ENCODE assay signal across 11 mouse cellular contexts in the genomic region with DNA sequence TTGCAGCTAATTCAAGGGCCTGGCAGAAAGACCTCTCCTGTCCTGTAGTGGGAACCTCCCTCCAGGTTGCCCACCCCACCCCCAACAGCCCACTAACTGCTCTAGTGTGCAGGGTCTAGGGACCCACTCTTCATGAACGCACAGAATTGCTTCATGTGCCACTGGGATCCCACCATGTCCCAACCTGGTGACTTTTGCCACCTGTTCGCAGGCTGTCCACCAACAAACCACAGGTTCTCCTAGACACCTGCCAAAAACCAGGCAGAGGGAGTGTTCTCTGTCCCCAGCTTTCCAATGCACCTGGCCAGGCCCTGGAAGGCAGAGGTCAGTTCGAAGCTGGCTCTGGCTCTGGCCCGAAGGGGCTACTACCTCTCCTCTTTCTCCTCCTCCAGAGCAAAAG. TPM values are rescaled to one million over a fixed set of nuclear protein-coding genes. Genes with fewer than 3 reads are reported as not detected.
DNase-seq lines count a peak whose midpoint lies in the region; ATAC-seq lines count a peak whose summit lies in the region.
"Had no signal": no experiment of that assay in that cellular context is flagged by ENCODE, and none has a peak within 500 bp of the region (broad histone marks: within the 10 kb centered on the region; RNA-seq: fewer than 3 reads in every experiment).

No protein-coding gene starts in this region.

- 85% methylated on average over 4 of the region's 4 CpGs for WGBS in heart, embryonic 14.5 days
- WGBS in embryonic facial prominence, embryonic 14.5 days, result 84% methylated on average over 4 of the region's 4 CpGs
- 61% methylated on average over 4 of the region's 4 CpGs for WGBS in hindbrain, embryonic 16.5 days
- WGBS in midbrain, embryonic 15.5 days, result 90% methylated on average over 4 of the region's 4 CpGs

- peak overlapping the region; percentile 31; the same call in 1 of the 2 replicates for H3K9ac ChIP-seq in heart, embryonic 14.5 days (ENCODE audit: low read length)
- 0 out of 2 replicates have a peak overlapping the region, but pooled peaks have one; percentile 40 for H3K9ac ChIP-seq in embryonic facial prominence, embryonic 14.5 days (ENCODE audit: low read depth, low read length)
- H3K9ac ChIP-seq in hindbrain, embryonic 16.5 days (ENCODE audit: low read depth, low read length), result 0 out of 2 replicates have a peak overlapping the region, but pooled peaks have one; percentile 24
- H3K9ac ChIP-seq in midbrain, embryonic 15.5 days, result no peak overlapping the region
- H3K9ac ChIP-seq: embryonic facial prominence, embryonic 12.5 days had no signal

- no peak overlapping the region for H3K4me3 ChIP-seq in heart, embryonic 14.5 days (ENCODE audit: control insufficient read depth in 1 of 2, insufficient read depth in 1 of 2, low read depth in 1 of 2, low read length in 2 of 2)
- H3K4me3 ChIP-seq in embryonic facial prominence, embryonic 14.5 days (ENCODE audit: low read depth, low read length), result no peak overlapping the region
- no peak overlapping the region for H3K4me3 ChIP-seq in hindbrain, embryonic 16.5 days (ENCODE audit: low read length)
- H3K4me3 ChIP-seq in midbrain, embryonic 15.5 days, result no peak overlapping the region
- H3K4me3 ChIP-seq: gastrocnemius, adult 2 months had no signal

- no peaks in the 10 kb centered on the region for H3K27me3 ChIP-seq in heart, embryonic 14.5 days (ENCODE audit: control insufficient read depth, insufficient read depth, low read length)
- no peaks in the 10 kb centered on the region for H3K27me3 ChIP-seq in embryonic facial prominence, embryonic 14.5 days (replicated peaks; ENCODE audit: control insufficient read depth, insufficient read depth, low read length)
- no peaks in the 10 kb centered on the region for H3K27me3 ChIP-seq in hindbrain, embryonic 16.5 days (replicated peaks; ENCODE audit: control insufficient read depth, insufficient read depth, low read length)
- H3K27me3 ChIP-seq in midbrain, embryonic 15.5 days (replicated peaks), result no peaks in the 10 kb centered on the region
- H3K27me3 ChIP-seq: embryonic facial prominence, embryonic 12.5 days had no signal

- H3K36me3 ChIP-seq in heart, embryonic 14.5 days (ENCODE audit: control insufficient read depth, insufficient read depth, low read length), result peaks cover 39% of the 10 kb centered on the region
- peaks cover 39% of the 10 kb centered on the region for H3K36me3 ChIP-seq in embryonic facial prominence, embryonic 14.5 days (ENCODE audit: control insufficient read depth, insufficient read depth, low read length)
- H3K36me3 ChIP-seq in hindbrain, embryonic 16.5 days (ENCODE audit: control insufficient read depth, insufficient read depth, low read length), result peaks cover 24% of the 10 kb centered on the region
- peaks cover 20% of the 10 kb centered on the region for H3K36me3 ChIP-seq in midbrain, embryonic 15.5 days (replicated peaks)

- no peak for ATAC-seq in heart, embryonic 14.5 days (ENCODE audit: insufficient number of reproducible peaks, insufficient read depth, low FRiP score, low read depth)
- no peak for ATAC-seq in embryonic facial prominence, embryonic 14.5 days (ENCODE audit: low read depth)
- no peak for ATAC-seq in hindbrain, embryonic 16.5 days
- no peak for ATAC-seq in midbrain, embryonic 15.5 days (replicated peaks)
- no peak for ATAC-seq in cerebellum, adult (ENCODE audit: insufficient number of reproducible peaks, low FRiP score, low TSS enrichment)

- no peak for DNase-seq in heart, adult 18-20 months
- no peak for DNase-seq in embryonic facial prominence, embryonic 14.5 days (ENCODE audit: low spot score)
- no peak for DNase-seq in right cerebral cortex, adult 2 months (ENCODE audit: low spot score in 2 of 2)
- no peak for DNase-seq in adipocyte (ENCODE audit: low spot score)
- DNase-seq: liver had no signal

- H3K27ac ChIP-seq in heart, embryonic 14.5 days (replicated peaks in 1 of 2; ENCODE audit: control insufficient read depth in 1 of 2, insufficient read depth in 1 of 2, low read depth in 2 of 2, low read length in 2 of 2), result peak overlapping the region in 1 of 2 experiments; percentile 61; a peak in 2 of 4 replicates
- peak overlapping the region; percentile 65; the same call in 1 of the 2 replicates for H3K27ac ChIP-seq in embryonic facial prominence, embryonic 14.5 days (replicated peaks; ENCODE audit: low read depth, low read length)
- peak overlapping the region; percentile 45 for H3K27ac ChIP-seq in hindbrain, embryonic 16.5 days (ENCODE audit: low read depth, low read length)
- peak overlapping the region; percentile 75 for H3K27ac ChIP-seq in midbrain, embryonic 15.5 days

- H3K9me3 ChIP-seq in heart, embryonic 14.5 days (ENCODE audit: control insufficient read depth, low read length), result no peaks in the 10 kb centered on the region
- H3K9me3 ChIP-seq in embryonic facial prominence, embryonic 14.5 days (ENCODE audit: control insufficient read depth, low read length), result no peaks in the 10 kb centered on the region
- H3K9me3 ChIP-seq in hindbrain, embryonic 16.5 days (ENCODE audit: control insufficient read depth, low read length), result no peaks in the 10 kb centered on the region
- H3K9me3 ChIP-seq in midbrain, embryonic 15.5 days, result no peaks in the 10 kb centered on the region
- H3K9me3 ChIP-seq: embryonic facial prominence, embryonic 12.5 days had no signal

- H3K4me1 ChIP-seq in heart, embryonic 14.5 days (ENCODE audit: control insufficient read depth in 2 of 2, insufficient read depth in 2 of 2, low read length in 2 of 2), result peaks cover 29 to 44% of the 10 kb centered on the region in 2 experiments
- H3K4me1 ChIP-seq in embryonic facial prominence, embryonic 14.5 days (ENCODE audit: control insufficient read depth, insufficient read depth, low read length), result peaks cover 33% of the 10 kb centered on the region
- peaks cover 43% of the 10 kb centered on the region for H3K4me1 ChIP-seq in hindbrain, embryonic 16.5 days (ENCODE audit: control insufficient read depth, insufficient read depth, low read depth, low read length)
- H3K4me1 ChIP-seq in midbrain, embryonic 15.5 days, result peaks cover 54% of the 10 kb centered on the region

- no peak overlapping the region for H3K4me2 ChIP-seq in heart, embryonic 14.5 days (ENCODE audit: low read length)
- 0 out of 2 replicates have a peak overlapping the region, but pooled peaks have one; percentile 34 for H3K4me2 ChIP-seq in embryonic facial prominence, embryonic 14.5 days (ENCODE audit: low read depth, low read length)
- peak overlapping the region; percentile 52 for H3K4me2 ChIP-seq in hindbrain, embryonic 16.5 days (ENCODE audit: low read length)
- H3K4me2 ChIP-seq in midbrain, embryonic 15.5 days, result peak overlapping the region; percentile 61; the same call in 1 of the 2 replicates

RNA-seq across cellular contexts. Expression of a gene that starts 5.9 kb away (rescaled TPM):
- 12.5 and 14.5 TPM in 2 replicates for polyA plus RNA-seq in heart, embryonic 14.5 days (2014; fragmentation: Nextera tagmentation; extraction: Ambion mirVana)
- 1 to 10 TPM; 4.8 to 4.9 TPM for total RNA-seq in heart, adult 18-20 months (2021)
- 12.7 and 13.2 TPM in 2 replicates for polyA plus RNA-seq in embryonic facial prominence, embryonic 14.5 days (2014; fragmentation: Nextera tagmentation; extraction: Ambion mirVana)
- 15.4 and 19.2 TPM in 2 replicates for polyA plus RNA-seq in hindbrain, embryonic 16.5 days (2015; fragmentation: Nextera tagmentation; extraction: Ambion mirVana)
- 23.1 TPM in 2 replicates for polyA plus RNA-seq in midbrain, embryonic 15.5 days (2015; fragmentation: Nextera tagmentation; extraction: Ambion mirVana)

RNA-seq across cellular contexts. Expression of a gene that starts 8.8 kb away (rescaled TPM):
- polyA plus RNA-seq in heart, embryonic 14.5 days (2014; fragmentation: Nextera tagmentation; extraction: Ambion mirVana), result 430 and 441 TPM in 2 replicates
- 100 to 1,000 TPM; 135 to 150 TPM for total RNA-seq in heart, adult 18-20 months (2021)
- polyA plus RNA-seq in embryonic facial prominence, embryonic 14.5 days (2014; fragmentation: Nextera tagmentation; extraction: Ambion mirVana), result 474 and 478 TPM in 2 replicates
- 422 and 438 TPM in 2 replicates for polyA plus RNA-seq in hindbrain, embryonic 16.5 days (2015; fragmentation: Nextera tagmentation; extraction: Ambion mirVana)
- polyA plus RNA-seq in midbrain, embryonic 15.5 days (2015; fragmentation: Nextera tagmentation; extraction: Ambion mirVana), result 421 and 431 TPM in 2 replicates

RNA-seq across cellular contexts. Expression of a gene that starts 8.8 kb away (rescaled TPM):
- 52.6 and 63.2 TPM in 2 replicates for polyA plus RNA-seq in heart, embryonic 14.5 days (2014; fragmentation: Nextera tagmentation; extraction: Ambion mirVana)
- total RNA-seq in heart, adult 18-20 months (2021), result 100 to 1,000 TPM; 134 to 145 TPM
- 24.5 and 29.3 TPM in 2 replicates for polyA plus RNA-seq in embryonic facial prominence, embryonic 14.5 days (2014; fragmentation: Nextera tagmentation; extraction: Ambion mirVana)
- polyA plus RNA-seq in hindbrain, embryonic 16.5 days (2015; fragmentation: Nextera tagmentation; extraction: Ambion mirVana), result 37.2 and 42.4 TPM in 2 replicates
- polyA plus RNA-seq in midbrain, embryonic 15.5 days (2015; fragmentation: Nextera tagmentation; extraction: Ambion mirVana), result 21.6 and 26.4 TPM in 2 replicates

RNA-seq across cellular contexts. Expression of a gene that starts 31.2 kb away (rescaled TPM):
- polyA plus RNA-seq in heart, embryonic 14.5 days (2014; fragmentation: Nextera tagmentation; extraction: Ambion mirVana), result 3.2 and 3.3 TPM in 2 replicates
- 10 to 100 TPM; 59.5 to 60.0 TPM for total RNA-seq in heart, adult 18-20 months (2021)
- polyA plus RNA-seq in embryonic facial prominence, embryonic 14.5 days (2014; fragmentation: Nextera tagmentation; extraction: Ambion mirVana), result 3.5 and 4.5 TPM in 2 replicates
- 3.1 and 3.3 TPM in 2 replicates for polyA plus RNA-seq in hindbrain, embryonic 16.5 days (2015; fragmentation: Nextera tagmentation; extraction: Ambion mirVana)
- polyA plus RNA-seq in midbrain, embryonic 15.5 days (2015; fragmentation: Nextera tagmentation; extraction: Ambion mirVana), result 3.9 and 4.4 TPM in 2 replicates

RNA-seq across cellular contexts. Expression of a gene that starts 50.1 kb away (rescaled TPM):
- 0.80 and 1.1 TPM in 2 replicates for polyA plus RNA-seq in heart, embryonic 14.5 days (2014; fragmentation: Nextera tagmentation; extraction: Ambion mirVana)
- total RNA-seq in heart, adult 18-20 months (2021), result 10 to 100 TPM; 23.7 to 24.1 TPM
- polyA plus RNA-seq in embryonic facial prominence, embryonic 14.5 days (2014; fragmentation: Nextera tagmentation; extraction: Ambion mirVana), result 2.2 and 2.6 TPM in 2 replicates
- polyA plus RNA-seq in hindbrain, embryonic 16.5 days (2015; fragmentation: Nextera tagmentation; extraction: Ambion mirVana), result 3.6 and 4.4 TPM in 2 replicates
- 4.3 and 4.9 TPM in 2 replicates for polyA plus RNA-seq in midbrain, embryonic 15.5 days (2015; fragmentation: Nextera tagmentation; extraction: Ambion mirVana)
